Mouse (Mus musculus): Measurements from ENCODE around the gene Krt88.

The Krt88 gene

GRCm38 (mm10) chr15:101479007-101479665 lies 31.6 kb downstream of the Krt88 start:
- peak; percentile 81 for DNase-seq

- peak; percentile 43 to 53 for DNase-seq
These were observed 32.1 kb downstream of the Krt88 start for GRCm38 (mm10) chr15:101479666-101480060.

- DNase-seq: no peak
These were observed 34.5 kb downstream of the Krt88 start for GRCm38 (mm10) chr15:101482056-101482455.

GRCm38 (mm10) chr15:101483646-101484045 lies 36.1 kb downstream of the Krt88 start:
- DNase-seq: no peak

- DNase-seq: no peak
These were observed 37.4 kb downstream of the Krt88 start for GRCm38 (mm10) chr15:101484939-101485338.

- DNase-seq: no peak
These were observed 38.5 kb downstream of the Krt88 start for GRCm38 (mm10) chr15:101485911-101486635.

- peak in 1 of 2 experiments; percentile 21 for DNase-seq
These were observed 43.9 kb downstream of the Krt88 start, which contains the start of gene Krt83 for GRCm38 (mm10) chr15:101491431-101491830. TSS of gene Krt83 (minus strand) at chr15:101491512.

GRCm38 (mm10) chr15:101492718-101493117 lies 45.2 kb downstream of the Krt88 start:
- DNase-seq: no peak

GRCm38 (mm10) chr15:101493713-101494112 lies 46.2 kb downstream of the Krt88 start:
- no peak for DNase-seq

GRCm38 (mm10) chr15:101494203-101494602 lies 46.7 kb downstream of the Krt88 start:
- no peak for DNase-seq

GRCm38 (mm10) chr15:101495266-101495665 lies 47.7 kb downstream of the Krt88 start:
- no peak for DNase-seq

- DNase-seq: peak; percentile 29 to 46
These were observed 49.6 kb downstream of the Krt88 start for GRCm38 (mm10) chr15:101497181-101497580.
